Mouse (Mus musculus): ENCODE measurements around the gene Cfap157.
A peak's percentile ranks its signal among the peaks of the same experiment; 100 is the strongest.

Cfap157 gene

GRCm38 (mm10) chr2:32787176-32787575 lies 2.9 kb upstream of the Cfap157 start:
- DNase-seq (ENCODE audit: extremely low read depth, low read depth, low spot score) = no peak

GRCm38 (mm10) chr2:32781710-32782109 lies 2.5 kb downstream of the Cfap157 start:
- no peak for DNase-seq (ENCODE audit: extremely low read depth, low read depth, low spot score)

GRCm38 (mm10) chr2:32779714-32780113 lies 4.5 kb downstream of the Cfap157 start:
- no peak for DNase-seq (ENCODE audit: extremely low read depth, low read depth, low spot score)

GRCm38 (mm10) chr2:32779131-32779530 lies 5.1 kb downstream of the Cfap157 start:
- DNase-seq (ENCODE audit: extremely low read depth, low read depth, low spot score) = no peak

- no peak for DNase-seq (ENCODE audit: extremely low read depth, low read depth, low spot score)
Observed at GRCm38 (mm10) chr2:32778081-32778480, 6.1 kb downstream of the Cfap157 start.

- DNase-seq (ENCODE audit: extremely low read depth, low read depth, low spot score) = no peak
Observed at GRCm38 (mm10) chr2:32776192-32776591, 8.0 kb downstream of the Cfap157 start.

- no peak for DNase-seq (ENCODE audit: extremely low read depth, low read depth, low spot score)
Observed at GRCm38 (mm10) chr2:32775359-32776074, 8.7 kb downstream of the Cfap157 start, which contains the start of the genes Ttc16 and Ptrh1. Gene Ttc16 (minus strand): TSS chr2:32775633. Gene Ptrh1 (plus strand): TSS chr2:32775786.

- DNase-seq (ENCODE audit: extremely low read depth, low read depth, low spot score) = no peak
Observed at GRCm38 (mm10) chr2:32772626-32773279, 11.5 kb downstream of the Cfap157 start.

GRCm38 (mm10) chr2:32771886-32772285 lies 12.3 kb downstream of the Cfap157 start:
- DNase-seq (ENCODE audit: extremely low read depth, low read depth, low spot score) = no peak

- no peak for DNase-seq (ENCODE audit: extremely low read depth, low read depth, low spot score)
Observed at GRCm38 (mm10) chr2:32769327-32770085, 14.7 kb downstream of the Cfap157 start.

GRCm38 (mm10) chr2:32768661-32769285 lies 15.5 kb downstream of the Cfap157 start:
- peak; percentile 42 for DNase-seq (ENCODE audit: extremely low read depth, low read depth, low spot score)

GRCm38 (mm10) chr2:32767241-32767640 lies 17.0 kb downstream of the Cfap157 start:
- DNase-seq (ENCODE audit: extremely low read depth, low read depth, low spot score) = no peak

- DNase-seq (ENCODE audit: extremely low read depth, low read depth, low spot score) = no peak
Observed at GRCm38 (mm10) chr2:32763353-32763752, 20.9 kb downstream of the Cfap157 start.

GRCm38 (mm10) chr2:32761859-32762258 lies 22.4 kb downstream of the Cfap157 start:
- DNase-seq (ENCODE audit: extremely low read depth, low read depth, low spot score) = no peak

GRCm38 (mm10) chr2:32761361-32761760 lies 22.9 kb downstream of the Cfap157 start:
- DNase-seq (ENCODE audit: extremely low read depth, low read depth, low spot score) = no peak

GRCm38 (mm10) chr2:32759001-32759400 lies 25.2 kb downstream of the Cfap157 start:
- DNase-seq (ENCODE audit: extremely low read depth, low read depth, low spot score) = no peak

GRCm38 (mm10) chr2:32758503-32758902 lies 25.7 kb downstream of the Cfap157 start:
- DNase-seq (ENCODE audit: extremely low read depth, low read depth, low spot score) = no peak

GRCm38 (mm10) chr2:32757056-32757845 lies 27.0 kb downstream of the Cfap157 start, which contains the start of gene Tor2a:
Gene Tor2a (plus strand): TSS chr2:32757234.
- DNase-seq (ENCODE audit: extremely low read depth, low read depth, low spot score) = peak; percentile 57

- no peak for DNase-seq (ENCODE audit: extremely low read depth, low read depth, low spot score)
Observed at GRCm38 (mm10) chr2:32756674-32757055, 27.6 kb downstream of the Cfap157 start.

GRCm38 (mm10) chr2:32752181-32752580 lies 32.0 kb downstream of the Cfap157 start:
- DNase-seq (ENCODE audit: extremely low read depth, low read depth, low spot score) = no peak

Data from fat pad, adult 2 months (tissue).